7 mouse cellular contexts compared by ENCODE assay signal in genomic region chr4:43058753-43059654, GRCm38 (mm10). TPM values are rescaled to one million over a fixed set of nuclear protein-coding genes. Genes with fewer than 3 reads are reported as not detected.
A peak's percentile ranks its signal among the peaks of the same experiment; 100 is the strongest.
DNase-seq lines count a peak whose midpoint lies in the region; ATAC-seq and TF ChIP-seq lines count a peak whose summit lies in the region.

Unc13b (plus strand) TSS chr4:43058953.

- no peak for TF ChIP-seq CTCF in bone marrow macrophage, adult 2 months (IDR thresholded peaks at IDR 0.05; ENCODE audit: low read depth, low read length)
- no peak for TF ChIP-seq CTCF in spleen, adult 2 months (IDR thresholded peaks at IDR 0.05; ENCODE audit: extremely low read depth, insufficient read depth, insufficient read length, insufficient replicate concordance)

- H3K4me2 ChIP-seq in embryonic facial prominence, embryonic 13.5 days, result peak within 1 kb of the TSS; percentile 97
- H3K4me2 ChIP-seq in limb, embryonic 12.5 days, result peak within 1 kb of the TSS; percentile 93
- peak within 1 kb of the TSS; percentile 71 for H3K4me2 ChIP-seq in midbrain, embryonic 14.5 days (ENCODE audit: low read length)

- no peaks in the 10 kb centered on the region for H3K36me3 ChIP-seq in embryonic facial prominence, embryonic 13.5 days
- H3K36me3 ChIP-seq in limb, embryonic 12.5 days, result no peaks in the 10 kb centered on the region
- no peaks in the 10 kb centered on the region for H3K36me3 ChIP-seq in midbrain, embryonic 14.5 days (ENCODE audit: control insufficient read depth, insufficient read depth, low read length)
- H3K36me3 ChIP-seq in spleen, adult 2 months (ENCODE audit: control insufficient read depth, insufficient read depth, low read length), result no peaks in the 10 kb centered on the region

- no peak within 1 kb of the TSS for H3K27ac ChIP-seq in bone marrow macrophage, adult 2 months (ENCODE audit: insufficient read depth, low read depth, low read length)
- no peak within 1 kb of the TSS for H3K27ac ChIP-seq in embryonic facial prominence, embryonic 13.5 days
- H3K27ac ChIP-seq in limb, embryonic 12.5 days, result no peak within 1 kb of the TSS
- peak within 1 kb of the TSS; percentile 85 for H3K27ac ChIP-seq in midbrain, embryonic 14.5 days (replicated peaks; ENCODE audit: low read depth, low read length)
- H3K27ac ChIP-seq in spleen, adult 2 months (ENCODE audit: insufficient read depth, low read length), result no peak within 1 kb of the TSS

- DNase-seq in heart, adult 11 months, result peak; percentile 99
- DNase-seq in kidney, adult 11 months, result peak; percentile 91
- DNase-seq in midbrain, embryonic 14.5 days, result peak; percentile 97
- peak; percentile 46 to 83 for DNase-seq in spleen, adult 2 months (ENCODE audit: low read depth in 1 of 2, low spot score in 2 of 2)

- no peak for TF ChIP-seq POLR2A in bone marrow macrophage, adult 2 months (IDR thresholded peaks at IDR 0.05; ENCODE audit: borderline replicate concordance, low read depth, low read length)
- TF ChIP-seq POLR2A in spleen, adult 2 months (IDR thresholded peaks at IDR 0.05; ENCODE audit: low read depth, low read length), result no peak

- ATAC-seq in embryonic facial prominence, embryonic 13.5 days (ENCODE audit: insufficient number of reproducible peaks, insufficient read depth, low FRiP score, low TSS enrichment, low read depth), result peak; percentile 94
- ATAC-seq in limb, embryonic 12.5 days (ENCODE audit: insufficient number of reproducible peaks, insufficient read depth, low FRiP score, low TSS enrichment, low read depth), result peak; percentile 94
- peak; percentile 96 for ATAC-seq in midbrain, embryonic 14.5 days (ENCODE audit: low FRiP score, low TSS enrichment)

- no peaks in the 10 kb centered on the region for H3K9me3 ChIP-seq in embryonic facial prominence, embryonic 13.5 days
- no peaks in the 10 kb centered on the region for H3K9me3 ChIP-seq in limb, embryonic 12.5 days
- H3K9me3 ChIP-seq in midbrain, embryonic 14.5 days (ENCODE audit: control insufficient read depth, low read length), result no peaks in the 10 kb centered on the region

- peak within 1 kb of the TSS; percentile 69 for H3K9ac ChIP-seq in embryonic facial prominence, embryonic 13.5 days
- H3K9ac ChIP-seq in limb, embryonic 12.5 days (replicated peaks), result peak within 1 kb of the TSS; percentile 56
- peak within 1 kb of the TSS; percentile 80 for H3K9ac ChIP-seq in midbrain, embryonic 14.5 days (replicated peaks; ENCODE audit: low read length)

- no peaks in the 10 kb centered on the region for H3K4me1 ChIP-seq in bone marrow macrophage, adult 2 months (ENCODE audit: control insufficient read depth, insufficient read depth, low read length)
- H3K4me1 ChIP-seq in embryonic facial prominence, embryonic 13.5 days, result peaks cover 5% of the 10 kb centered on the region; the same call in 1 of the 2 replicates
- 0 out of 2 replicates have a peak, but pooled peaks cover 3% of the 10 kb centered on the region for H3K4me1 ChIP-seq in limb, embryonic 12.5 days (replicated peaks)
- peaks cover 11% of the 10 kb centered on the region for H3K4me1 ChIP-seq in midbrain, embryonic 14.5 days (ENCODE audit: control insufficient read depth, insufficient read depth, low read length)
- peaks cover 5% of the 10 kb centered on the region; the same call in 1 of the 2 replicates for H3K4me1 ChIP-seq in spleen, adult 2 months (ENCODE audit: control insufficient read depth, insufficient read depth, insufficient read length)

- WGBS in embryonic facial prominence, embryonic 13.5 days, result under 1% methylated on average over 89 of the region's 90 CpGs
- 1% methylated on average over 88 of the region's 90 CpGs for WGBS in limb, embryonic 12.5 days
- under 1% methylated on average over 90 of the region's 90 CpGs for WGBS in midbrain, embryonic 14.5 days
- 2% methylated on average over 86 of the region's 90 CpGs for WGBS in spleen, adult 2 months

- H3K27me3 ChIP-seq in embryonic facial prominence, embryonic 13.5 days, result peaks cover 31% of the 10 kb centered on the region
- peaks cover 41% of the 10 kb centered on the region for H3K27me3 ChIP-seq in limb, embryonic 12.5 days
- H3K27me3 ChIP-seq in midbrain, embryonic 14.5 days (ENCODE audit: control insufficient read depth, insufficient read depth, low read length), result no peaks in the 10 kb centered on the region
- H3K27me3 ChIP-seq in spleen, adult 2 months (ENCODE audit: control insufficient read depth, insufficient read depth, low read length), result peaks cover 16% of the 10 kb centered on the region

- peak within 1 kb of the TSS; percentile 60 for H3K4me3 ChIP-seq in bone marrow macrophage, adult 2 months (ENCODE audit: insufficient read depth, low read length)
- H3K4me3 ChIP-seq in embryonic facial prominence, embryonic 13.5 days, result peak within 1 kb of the TSS; percentile 68
- peak within 1 kb of the TSS; percentile 66 for H3K4me3 ChIP-seq in limb, embryonic 12.5 days (replicated peaks)
- H3K4me3 ChIP-seq in midbrain, embryonic 14.5 days (replicated peaks; ENCODE audit: low read depth, low read length), result peak within 1 kb of the TSS; percentile 82
- peak within 1 kb of the TSS; percentile 59 for H3K4me3 ChIP-seq in spleen, adult 2 months (ENCODE audit: extremely low read depth, insufficient read depth, insufficient read length)

RNA-seq across cellular contexts. Expression of gene Unc13b, which starts in this region (rescaled TPM):
- polyA plus RNA-seq in bone marrow macrophage, adult 2 months (2012; ENCODE audit: insufficient read depth, insufficient read length, missing spikeins), result 0.38 and 0.45 TPM in 2 replicates
- 3.9 and 5.1 TPM in 2 replicates for polyA plus RNA-seq in embryonic facial prominence, embryonic 13.5 days (2015; fragmentation: Nextera tagmentation; extraction: Ambion mirVana)
- 3.5 and 4.0 TPM in 2 replicates for polyA plus RNA-seq in limb, embryonic 12.5 days (2016; fragmentation: Nextera tagmentation; extraction: Ambion mirVana)
- polyA plus RNA-seq in midbrain, embryonic 14.5 days (2014; fragmentation: Nextera tagmentation; extraction: Ambion mirVana), result 14.3 and 20.4 TPM in 2 replicates
- 0.65 and 0.92 TPM in 2 replicates for polyA plus RNA-seq in spleen, adult 2 months (2012; rRNA removed)

Comparison
In these comparisons a context has a peak if more than half of its experiments do, and no peak if none do; other contexts are left out.
1. Peak in DNase-seq and H3K4me3 ChIP-seq in spleen, adult 2 months; RNA of the gene not detected or under 1 TPM.